Mouse (Mus musculus): Measurements from ENCODE around the gene Ttll4. TPM values are rescaled to one million over a fixed set of nuclear protein-coding genes. Genes with fewer than 3 reads are reported as not detected.

The Ttll4 gene
- polyA plus RNA-seq, 1 experiment from 2014 or later = 31.5 TPM

GRCm38 (mm10) chr1:74713859-74714730, 52.5 kb downstream of the Ttll4 start:
- no peak for DNase-seq (ENCODE audit: low spot score)
- H3K9ac ChIP-seq (ENCODE audit: low read depth, low read length) = peak overlapping the region; percentile 71
- no peaks in the 10 kb centered on the region for H3K27me3 ChIP-seq (replicated peaks; ENCODE audit: control insufficient read depth, insufficient read depth, low read length)
- H3K4me1 ChIP-seq (replicated peaks; ENCODE audit: control insufficient read depth, insufficient read depth, low read length) = no peaks in the 10 kb centered on the region
- H3K36me3 ChIP-seq (ENCODE audit: control insufficient read depth, insufficient read depth, low read length) = no peaks in the 10 kb centered on the region
- H3K27ac ChIP-seq (ENCODE audit: low read depth, low read length) = no peak overlapping the region
- H3K4me3 ChIP-seq (ENCODE audit: low read depth, low read length) = peak overlapping the region; percentile 53
- ATAC-seq (replicated peaks; ENCODE audit: low FRiP score) = peak; percentile 4; the same call in 1 of the 2 replicates
- WGBS = 28% methylated on average over 12 of the region's 12 CpGs
- H3K9me3 ChIP-seq (ENCODE audit: control insufficient read depth, low read length) = no peaks in the 10 kb centered on the region
- H3K4me2 ChIP-seq = peak overlapping the region; percentile 93

- Histone ChIP-seq H3K27me3 (replicated peaks; ENCODE audit: control insufficient read depth, insufficient read depth, low read length) (no peaks in the 10 kb centered on the region), H3K4me2 (no peak overlapping the region), H3K9ac (ENCODE audit: low read depth, low read length) (no peak overlapping the region), H3K4me1 (replicated peaks; ENCODE audit: control insufficient read depth, insufficient read depth, low read length) (no peaks in the 10 kb centered on the region), H3K27ac (ENCODE audit: low read depth, low read length) (no peak overlapping the region), H3K36me3 (ENCODE audit: control insufficient read depth, insufficient read depth, low read length) (no peaks in the 10 kb centered on the region), H3K4me3 (ENCODE audit: low read depth, low read length) (no peak overlapping the region), H3K9me3 (ENCODE audit: control insufficient read depth, low read length) (no peaks in the 10 kb centered on the region)
- DNase-seq (ENCODE audit: low spot score) (no peak), ATAC-seq (replicated peaks; ENCODE audit: low FRiP score) (no peak)
- 24% methylated on average over 2 of the region's 2 CpGs for WGBS
These were observed 53.4 kb downstream of the Ttll4 start for GRCm38 (mm10) chr1:74714967-74715366.

- Histone ChIP-seq H3K27ac (ENCODE audit: low read depth, low read length) (no peak overlapping the region), H3K4me2 (no peak overlapping the region), H3K9me3 (ENCODE audit: control insufficient read depth, low read length) (no peaks in the 10 kb centered on the region), H3K27me3 (replicated peaks; ENCODE audit: control insufficient read depth, insufficient read depth, low read length) (no peaks in the 10 kb centered on the region), H3K9ac (ENCODE audit: low read depth, low read length) (no peak overlapping the region), H3K4me1 (replicated peaks; ENCODE audit: control insufficient read depth, insufficient read depth, low read length) (no peaks in the 10 kb centered on the region), H3K4me3 (ENCODE audit: low read depth, low read length) (no peak overlapping the region), H3K36me3 (ENCODE audit: control insufficient read depth, insufficient read depth, low read length) (no peaks in the 10 kb centered on the region)
- DNase-seq (ENCODE audit: low spot score) = no peak
- ATAC-seq (replicated peaks; ENCODE audit: low FRiP score) = no peak
- 55% methylated on average over 5 of the region's 5 CpGs for WGBS
These were observed 53.9 kb downstream of the Ttll4 start for GRCm38 (mm10) chr1:74715468-74715867.

- Histone ChIP-seq H3K27me3 (replicated peaks; ENCODE audit: control insufficient read depth, insufficient read depth, low read length) (no peaks in the 10 kb centered on the region), H3K36me3 (ENCODE audit: control insufficient read depth, insufficient read depth, low read length) (no peaks in the 10 kb centered on the region), H3K4me2 (no peak overlapping the region), H3K9ac (ENCODE audit: low read depth, low read length) (no peak overlapping the region), H3K4me3 (ENCODE audit: low read depth, low read length) (no peak overlapping the region), H3K27ac (ENCODE audit: low read depth, low read length) (no peak overlapping the region), H3K4me1 (replicated peaks; ENCODE audit: control insufficient read depth, insufficient read depth, low read length) (no peaks in the 10 kb centered on the region), H3K9me3 (ENCODE audit: control insufficient read depth, low read length) (no peaks in the 10 kb centered on the region)
- 83% methylated on average over 6 of the region's 6 CpGs for WGBS
- ATAC-seq (replicated peaks; ENCODE audit: low FRiP score) (no peak), DNase-seq (ENCODE audit: low spot score) (no peak)
These were observed 54.3 kb downstream of the Ttll4 start for GRCm38 (mm10) chr1:74715886-74716285.

GRCm38 (mm10) chr1:74718113-74718512, 56.6 kb downstream of the Ttll4 start:
- no peak for DNase-seq (ENCODE audit: low spot score)
- H3K36me3 ChIP-seq (ENCODE audit: control insufficient read depth, insufficient read depth, low read length) = no peaks in the 10 kb centered on the region
- H3K9me3 ChIP-seq (ENCODE audit: control insufficient read depth, low read length) = no peaks in the 10 kb centered on the region
- ATAC-seq (replicated peaks; ENCODE audit: low FRiP score) = no peak
- no peak overlapping the region for H3K27ac ChIP-seq (ENCODE audit: low read depth, low read length)
- no peak overlapping the region for H3K4me2 ChIP-seq
- no peak overlapping the region for H3K4me3 ChIP-seq (ENCODE audit: low read depth, low read length)
- no peaks in the 10 kb centered on the region for H3K27me3 ChIP-seq (replicated peaks; ENCODE audit: control insufficient read depth, insufficient read depth, low read length)
- WGBS = 88% methylated on average over 8 of the region's 8 CpGs
- no peak overlapping the region for H3K9ac ChIP-seq (ENCODE audit: low read depth, low read length)
- no peaks in the 10 kb centered on the region for H3K4me1 ChIP-seq (replicated peaks; ENCODE audit: control insufficient read depth, insufficient read depth, low read length)

GRCm38 (mm10) chr1:74719281-74719680, 57.7 kb downstream of the Ttll4 start:
- WGBS = 62% methylated on average over 3 of the region's 3 CpGs
- Histone ChIP-seq H3K9me3 (ENCODE audit: control insufficient read depth, low read length) (no peaks in the 10 kb centered on the region), H3K9ac (ENCODE audit: low read depth, low read length) (no peak overlapping the region), H3K27ac (ENCODE audit: low read depth, low read length) (no peak overlapping the region), H3K4me3 (ENCODE audit: low read depth, low read length) (no peak overlapping the region), H3K4me1 (replicated peaks; ENCODE audit: control insufficient read depth, insufficient read depth, low read length) (no peaks in the 10 kb centered on the region), H3K4me2 (no peak overlapping the region), H3K27me3 (replicated peaks; ENCODE audit: control insufficient read depth, insufficient read depth, low read length) (no peaks in the 10 kb centered on the region), H3K36me3 (ENCODE audit: control insufficient read depth, insufficient read depth, low read length) (no peaks in the 10 kb centered on the region)
- ATAC-seq (replicated peaks; ENCODE audit: low FRiP score) (no peak), DNase-seq (ENCODE audit: low spot score) (no peak)

GRCm38 (mm10) chr1:74721657-74722056, 60.1 kb downstream of the Ttll4 start:
- H3K27me3 ChIP-seq (replicated peaks; ENCODE audit: control insufficient read depth, insufficient read depth, low read length) = no peaks in the 10 kb centered on the region
- no peak for DNase-seq (ENCODE audit: low spot score)
- H3K9me3 ChIP-seq (ENCODE audit: control insufficient read depth, low read length) = no peaks in the 10 kb centered on the region
- no peak overlapping the region for H3K4me3 ChIP-seq (ENCODE audit: low read depth, low read length)
- no peaks in the 10 kb centered on the region for H3K4me1 ChIP-seq (replicated peaks; ENCODE audit: control insufficient read depth, insufficient read depth, low read length)
- no peak overlapping the region for H3K27ac ChIP-seq (ENCODE audit: low read depth, low read length)
- WGBS = 66% methylated on average over 6 of the region's 6 CpGs
- H3K4me2 ChIP-seq = no peak overlapping the region
- no peak for ATAC-seq (replicated peaks; ENCODE audit: low FRiP score)
- H3K36me3 ChIP-seq (ENCODE audit: control insufficient read depth, insufficient read depth, low read length) = no peaks in the 10 kb centered on the region
- H3K9ac ChIP-seq (ENCODE audit: low read depth, low read length) = no peak overlapping the region

GRCm38 (mm10) chr1:74723748-74724147, 62.2 kb downstream of the Ttll4 start:
- no peak for ATAC-seq (replicated peaks; ENCODE audit: low FRiP score)
- no peaks in the 10 kb centered on the region for H3K27me3 ChIP-seq (replicated peaks; ENCODE audit: control insufficient read depth, insufficient read depth, low read length)
- no peak overlapping the region for H3K4me3 ChIP-seq (ENCODE audit: low read depth, low read length)
- DNase-seq (ENCODE audit: low spot score) = no peak
- no peaks in the 10 kb centered on the region for H3K9me3 ChIP-seq (ENCODE audit: control insufficient read depth, low read length)
- no peaks in the 10 kb centered on the region for H3K4me1 ChIP-seq (replicated peaks; ENCODE audit: control insufficient read depth, insufficient read depth, low read length)
- 66% methylated on average over 2 of the region's 2 CpGs for WGBS
- H3K9ac ChIP-seq (ENCODE audit: low read depth, low read length) = no peak overlapping the region
- H3K36me3 ChIP-seq (ENCODE audit: control insufficient read depth, insufficient read depth, low read length) = no peaks in the 10 kb centered on the region
- H3K27ac ChIP-seq (ENCODE audit: low read depth, low read length) = no peak overlapping the region
- H3K4me2 ChIP-seq = no peak overlapping the region

- Histone ChIP-seq H3K27ac (ENCODE audit: low read depth, low read length) (no peak overlapping the region), H3K9ac (ENCODE audit: low read depth, low read length) (no peak overlapping the region), H3K9me3 (ENCODE audit: control insufficient read depth, low read length) (no peaks in the 10 kb centered on the region), H3K4me3 (ENCODE audit: low read depth, low read length) (no peak overlapping the region), H3K27me3 (replicated peaks; ENCODE audit: control insufficient read depth, insufficient read depth, low read length) (no peaks in the 10 kb centered on the region), H3K4me2 (no peak overlapping the region), H3K4me1 (replicated peaks; ENCODE audit: control insufficient read depth, insufficient read depth, low read length) (no peaks in the 10 kb centered on the region), H3K36me3 (ENCODE audit: control insufficient read depth, insufficient read depth, low read length) (no peaks in the 10 kb centered on the region)
- DNase-seq (ENCODE audit: low spot score) = no peak
- WGBS = 72% methylated on average over 5 of the region's 5 CpGs
- no peak for ATAC-seq (replicated peaks; ENCODE audit: low FRiP score)
These were observed 64.6 kb downstream of the Ttll4 start for GRCm38 (mm10) chr1:74726114-74726513.
